Comparison of ENCODE assay signal across 31 mouse cellular contexts in the genomic region with DNA sequence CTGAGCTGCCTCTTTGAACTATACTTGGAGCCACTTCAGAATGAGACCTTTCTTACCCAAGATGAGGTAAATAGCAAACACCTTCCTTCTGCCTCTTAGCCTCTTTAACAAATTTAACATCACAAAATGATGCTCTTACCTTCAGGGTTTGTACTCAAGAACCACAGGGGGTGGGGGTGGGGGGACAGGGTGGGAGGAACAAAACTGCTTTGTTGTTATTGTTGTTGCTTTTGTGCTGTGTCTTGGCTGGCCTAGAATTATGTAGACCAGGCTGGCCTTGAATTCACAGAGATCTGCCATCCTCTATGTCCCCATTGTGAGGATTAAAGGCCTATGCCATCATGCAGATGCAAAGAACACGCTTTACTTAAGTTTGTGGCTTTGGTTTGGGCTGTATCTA. TPM values are rescaled to one million over a fixed set of nuclear protein-coding genes. Genes with fewer than 3 reads are reported as not detected.
"Had no signal": no experiment of that assay in that cellular context is flagged by ENCODE, and none has a peak within 500 bp of the region (broad histone marks: within the 10 kb centered on the region; RNA-seq: fewer than 3 reads in every experiment).

No protein-coding gene starts in this region.

- H3K4me1 ChIP-seq: hindbrain, embryonic 10.5 days; hindbrain, embryonic 12.5 days; intestine, embryonic 15.5 days; limb, embryonic 10.5 days; limb, embryonic 12.5 days; liver, embryonic 13.5 days had no signal

- H3K27me3 ChIP-seq: hindbrain, embryonic 12.5 days; intestine, embryonic 15.5 days; limb, embryonic 12.5 days; liver, embryonic 13.5 days had no signal

- H3K36me3 ChIP-seq: hindbrain, embryonic 10.5 days; hindbrain, embryonic 12.5 days; intestine, embryonic 15.5 days; limb, embryonic 10.5 days; liver, embryonic 13.5 days had no signal

- H3K27ac ChIP-seq: gastrocnemius, adult 2 months; heart, adult 2 months; hindbrain, embryonic 10.5 days; hindbrain, embryonic 12.5 days; hindbrain, embryonic 14.5 days; intestine, embryonic 15.5 days; layer of hippocampus, adult 2 months; left cerebral cortex, adult 2 months; limb, embryonic 10.5 days; limb, embryonic 12.5 days; liver, embryonic 13.5 days had no signal

- H3K4me3 ChIP-seq: gastrocnemius, adult 2 months; heart, adult 2 months; hindbrain, embryonic 10.5 days; hindbrain, embryonic 12.5 days; intestine, embryonic 15.5 days; layer of hippocampus, adult 2 months; left cerebral cortex, adult 2 months; limb, embryonic 10.5 days; limb, embryonic 12.5 days; liver, embryonic 13.5 days had no signal

- DNase-seq: gastrocnemius, adult 2 months; gastrocnemius, postnatal 10 days; gastrocnemius, postnatal 36 days; heart, adult 11 months; heart, adult 2 months; heart, postnatal 10 days; heart, postnatal 4 days; kidney, adult 18-20 months; kidney, adult 8-10 months; kidney, postnatal 10 days; kidney, postnatal 25 days; kidney, postnatal 4 days; liver; liver, embryonic 13.5 days had no signal

- H3K9ac ChIP-seq: hindbrain, embryonic 12.5 days; hindbrain, embryonic 14.5 days; intestine, embryonic 15.5 days; limb, embryonic 12.5 days; liver, embryonic 13.5 days had no signal

- H3K9me3 ChIP-seq: hindbrain, embryonic 10.5 days; hindbrain, embryonic 12.5 days; intestine, embryonic 15.5 days; limb, embryonic 10.5 days; limb, embryonic 12.5 days; liver, embryonic 13.5 days had no signal

- ATAC-seq: hindbrain, embryonic 16.5 days; inflammation-experienced regulatory T-cells, adult 6 months; intestine, embryonic 15.5 days; intestine, postnatal 0 days had no signal

RNA-seq across cellular contexts. Expression of a gene that starts 26.6 kb away (rescaled TPM):
- total RNA-seq: gastrocnemius, adult 2 months; gastrocnemius, postnatal 36 days; heart, adult 2 months; heart, postnatal 10 days; heart, postnatal 25 days; heart, postnatal 4 days; layer of hippocampus, postnatal 25 days had no signal
- polyA plus RNA-seq: heart, embryonic 11.5 days; heart, embryonic 14.5 days; hindbrain, embryonic 10.5 days; hindbrain, embryonic 16.5 days; inflammation-experienced regulatory T-cells, adult 6 months; intestine, embryonic 15.5 days; intestine, postnatal 0 days; kidney, embryonic 16.5 days; limb, embryonic 12.5 days; liver, embryonic 11.5 days; liver, embryonic 13.5 days had no signal
